Mouse (Mus musculus): ENCODE measurements around the gene Cidec. TPM values are rescaled to one million over a fixed set of nuclear protein-coding genes. Genes with fewer than 3 reads are reported as not detected.

Gene Cidec
- polyA plus RNA-seq, 1 experiment from 2014 or later = 0.40 TPM

DNA sequence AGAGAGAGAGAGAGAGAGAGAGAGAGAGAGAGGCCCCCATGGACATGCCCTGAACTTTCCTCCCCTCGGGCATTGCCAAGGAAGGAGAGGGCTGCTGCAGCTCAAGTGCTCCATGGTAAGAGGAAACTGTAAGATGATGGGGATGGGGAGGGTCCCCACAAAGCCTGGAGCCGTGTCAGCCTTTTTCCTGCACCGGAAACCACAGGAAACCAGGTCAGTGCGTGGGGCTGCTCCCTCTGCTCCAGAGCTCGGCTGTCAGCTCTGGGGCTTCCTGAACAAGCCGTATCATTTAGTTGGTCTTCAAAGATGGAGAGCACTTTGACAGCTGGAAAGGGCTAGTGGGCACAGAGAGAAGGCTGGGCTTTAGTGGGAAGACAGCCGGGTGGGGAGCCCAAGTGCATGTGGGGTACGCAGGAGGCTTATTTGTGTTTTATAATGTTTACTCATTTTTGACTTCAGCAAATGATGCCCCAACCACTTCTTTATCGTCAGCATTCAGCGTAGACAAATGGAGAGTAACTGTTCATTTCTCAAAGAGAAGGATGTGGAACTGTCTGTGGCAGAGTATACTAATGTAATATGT is 22.5 kb upstream of the Cidec start, which contains the start of gene Il17re:
TSS of gene Il17re (plus strand) at position 533 of the 583 bp plus-strand sequence.
- Histone ChIP-seq H3K4me1 (ENCODE audit: control insufficient read depth, low read depth, low read length) (no peaks in the 10 kb centered on the region), H3K9me3 (replicated peaks; ENCODE audit: control insufficient read depth, low read length) (no peaks in the 10 kb centered on the region), H3K27ac (ENCODE audit: low read length) (no peak within 1 kb of the TSS), H3K9ac (ENCODE audit: low read depth, low read length) (no peak within 1 kb of the TSS), H3K4me2 (ENCODE audit: low read depth, low read length) (no peak within 1 kb of the TSS), H3K36me3 (ENCODE audit: control insufficient read depth, insufficient read depth) (no peaks in the 10 kb centered on the region), H3K4me3 (ENCODE audit: low read depth, low read length) (no peak within 1 kb of the TSS), H3K27me3 (ENCODE audit: control insufficient read depth, insufficient read depth, low read depth, low read length) (no peaks in the 10 kb centered on the region)
- no peak for ATAC-seq (ENCODE audit: low read depth)
- 19% methylated on average over 10 of the region's 10 CpGs for WGBS (ENCODE audit: insufficient replicate concordance)

DNA sequence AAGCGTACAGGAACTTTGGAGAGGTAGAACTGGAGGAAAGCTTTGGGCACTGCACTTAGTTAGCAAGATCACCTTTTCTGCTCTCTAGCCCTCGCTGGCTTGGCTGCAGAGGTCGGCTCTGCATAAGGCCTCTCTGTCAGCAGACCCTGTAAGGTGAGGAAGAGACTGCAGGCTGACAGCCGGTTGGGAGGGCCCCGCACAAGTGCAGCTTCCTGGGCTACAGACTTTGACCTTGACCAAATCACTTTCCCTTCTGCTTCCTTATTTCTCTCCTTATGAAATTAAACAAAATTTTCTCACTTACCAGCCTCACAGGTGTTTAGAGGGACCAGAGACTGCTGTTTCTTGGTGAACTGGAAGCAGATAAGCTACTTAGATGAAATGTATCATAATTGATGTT is 19.4 kb upstream of the Cidec start:
- WGBS (ENCODE audit: insufficient replicate concordance) = 28% methylated on average over 5 of the region's 5 CpGs
- Histone ChIP-seq H3K27ac (ENCODE audit: low read length) (no peak overlapping the region), H3K4me1 (ENCODE audit: control insufficient read depth, low read depth, low read length) (no peaks in the 10 kb centered on the region), H3K4me3 (ENCODE audit: low read depth, low read length) (no peak overlapping the region), H3K9me3 (replicated peaks; ENCODE audit: control insufficient read depth, low read length) (no peaks in the 10 kb centered on the region), H3K9ac (ENCODE audit: low read depth, low read length) (no peak overlapping the region), H3K27me3 (ENCODE audit: control insufficient read depth, insufficient read depth, low read depth, low read length) (no peaks in the 10 kb centered on the region), H3K36me3 (ENCODE audit: control insufficient read depth, insufficient read depth) (no peaks in the 10 kb centered on the region), H3K4me2 (ENCODE audit: low read depth, low read length) (no peak overlapping the region)
- ATAC-seq (ENCODE audit: low read depth) = no peak

DNA sequence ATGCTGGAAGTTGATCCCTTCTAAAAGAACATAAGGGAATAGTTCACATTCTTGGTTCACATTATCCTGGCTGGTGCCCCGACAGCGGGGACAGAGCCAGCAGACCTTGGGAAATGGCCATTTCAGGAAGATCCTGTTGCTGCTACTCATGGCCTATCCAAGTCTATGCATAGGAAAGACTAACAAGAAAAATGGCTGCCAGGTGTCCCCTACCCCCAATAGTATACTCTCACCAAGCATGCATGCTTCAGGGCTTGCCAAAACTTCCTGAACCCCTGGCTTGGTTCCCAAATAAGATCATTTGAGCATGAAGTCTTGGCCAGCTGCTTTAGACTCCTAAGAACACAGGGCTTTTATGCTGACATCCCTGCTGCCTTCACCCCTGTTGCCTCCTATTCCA is 16.3 kb upstream of the Cidec start:
- H3K27ac ChIP-seq (ENCODE audit: low read length) = no peak overlapping the region
- ATAC-seq (ENCODE audit: low read depth) = no peak
- H3K4me2 ChIP-seq (ENCODE audit: low read depth, low read length) = no peak overlapping the region
- H3K27me3 ChIP-seq (ENCODE audit: control insufficient read depth, insufficient read depth, low read depth, low read length) = no peaks in the 10 kb centered on the region
- 78% methylated on average over 2 of the region's 2 CpGs for WGBS (ENCODE audit: insufficient replicate concordance)
- H3K4me3 ChIP-seq (ENCODE audit: low read depth, low read length) = no peak overlapping the region
- H3K9me3 ChIP-seq (replicated peaks; ENCODE audit: control insufficient read depth, low read length) = no peaks in the 10 kb centered on the region
- H3K36me3 ChIP-seq (ENCODE audit: control insufficient read depth, insufficient read depth) = peaks cover 12% of the 10 kb centered on the region
- no peak overlapping the region for H3K9ac ChIP-seq (ENCODE audit: low read depth, low read length)
- no peaks in the 10 kb centered on the region for H3K4me1 ChIP-seq (ENCODE audit: control insufficient read depth, low read depth, low read length)

DNA sequence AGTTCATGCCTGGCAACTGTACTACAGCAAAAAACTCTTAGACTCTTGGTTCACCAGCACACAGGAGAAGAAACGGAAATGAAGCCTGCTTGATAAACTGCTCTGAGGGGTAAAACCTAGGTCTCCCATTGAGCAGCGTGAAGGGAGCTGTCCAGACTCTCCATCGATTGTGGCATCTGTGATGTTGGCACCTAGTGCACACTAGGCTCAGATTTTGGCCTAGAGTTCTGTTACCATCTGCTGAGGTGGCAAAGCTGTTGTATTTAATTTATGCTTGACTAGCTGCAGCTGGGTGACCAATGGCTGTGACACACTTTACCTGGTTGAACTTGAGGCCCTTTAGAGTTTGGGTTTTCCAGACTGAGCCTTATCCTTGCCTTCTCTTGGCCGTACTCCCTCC is 12.1 kb upstream of the Cidec start:
- H3K4me3 ChIP-seq (ENCODE audit: low read depth, low read length) = no peak overlapping the region
- WGBS (ENCODE audit: insufficient replicate concordance) = 73% methylated on average over 4 of the region's 4 CpGs
- peaks cover 10% of the 10 kb centered on the region for H3K4me1 ChIP-seq (ENCODE audit: control insufficient read depth, low read depth, low read length)
- no peak overlapping the region for H3K27ac ChIP-seq (ENCODE audit: low read length)
- no peaks in the 10 kb centered on the region for H3K9me3 ChIP-seq (replicated peaks; ENCODE audit: control insufficient read depth, low read length)
- H3K36me3 ChIP-seq (ENCODE audit: control insufficient read depth, insufficient read depth) = peaks cover 12% of the 10 kb centered on the region
- H3K27me3 ChIP-seq (ENCODE audit: control insufficient read depth, insufficient read depth, low read depth, low read length) = no peaks in the 10 kb centered on the region
- ATAC-seq (ENCODE audit: low read depth) = no peak
- H3K4me2 ChIP-seq (ENCODE audit: low read depth, low read length) = no peak overlapping the region
- H3K9ac ChIP-seq (ENCODE audit: low read depth, low read length) = no peak overlapping the region

DNA sequence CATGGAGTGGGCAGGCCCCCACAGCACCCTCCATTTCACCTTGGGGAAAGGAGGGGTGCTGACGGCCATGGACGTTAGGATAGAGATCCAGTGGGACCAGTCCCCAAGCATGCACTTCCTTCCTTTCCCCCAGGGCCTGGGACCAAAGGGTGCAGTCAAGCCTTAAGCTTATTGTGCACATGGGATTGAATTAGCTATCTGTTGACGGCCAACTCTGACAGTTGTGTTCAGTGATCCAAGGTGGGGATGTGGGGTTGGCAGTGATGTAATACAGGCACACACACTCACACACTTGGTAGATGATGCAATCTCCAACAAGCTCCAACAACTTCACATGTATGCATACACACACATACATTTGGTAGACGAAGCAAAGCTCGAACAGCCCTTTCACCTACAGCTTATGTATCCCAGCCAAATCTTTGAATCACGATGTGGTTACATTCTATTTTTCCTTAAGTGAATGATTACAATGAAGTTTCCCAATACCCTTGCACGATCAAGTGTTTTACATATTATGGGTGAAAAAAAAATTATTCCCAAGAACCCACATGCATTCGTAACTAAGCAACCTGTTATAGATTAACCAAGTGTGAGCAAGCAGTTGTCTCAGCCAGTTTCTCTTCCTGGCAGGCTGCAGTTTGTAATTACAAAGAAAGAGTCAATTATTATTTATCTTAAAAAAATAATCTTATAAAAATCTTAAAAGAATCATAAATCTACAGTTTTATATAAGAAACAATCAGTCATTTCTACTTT is 8.8 kb upstream of the Cidec start:
- H3K36me3 ChIP-seq (ENCODE audit: control insufficient read depth, insufficient read depth) = peaks cover 12% of the 10 kb centered on the region
- no peak overlapping the region for H3K9ac ChIP-seq (ENCODE audit: low read depth, low read length)
- no peak overlapping the region for H3K4me2 ChIP-seq (ENCODE audit: low read depth, low read length)
- no peak overlapping the region for H3K27ac ChIP-seq (ENCODE audit: low read length)
- no peak for ATAC-seq (ENCODE audit: low read depth)
- H3K4me1 ChIP-seq (ENCODE audit: control insufficient read depth, low read depth, low read length) = peaks cover 15% of the 10 kb centered on the region
- H3K9me3 ChIP-seq (replicated peaks; ENCODE audit: control insufficient read depth, low read length) = no peaks in the 10 kb centered on the region
- 80% methylated on average over 6 of the region's 8 CpGs for WGBS (ENCODE audit: insufficient replicate concordance)
- no peak overlapping the region for H3K4me3 ChIP-seq (ENCODE audit: low read depth, low read length)
- no peaks in the 10 kb centered on the region for H3K27me3 ChIP-seq (ENCODE audit: control insufficient read depth, insufficient read depth, low read depth, low read length)

DNA sequence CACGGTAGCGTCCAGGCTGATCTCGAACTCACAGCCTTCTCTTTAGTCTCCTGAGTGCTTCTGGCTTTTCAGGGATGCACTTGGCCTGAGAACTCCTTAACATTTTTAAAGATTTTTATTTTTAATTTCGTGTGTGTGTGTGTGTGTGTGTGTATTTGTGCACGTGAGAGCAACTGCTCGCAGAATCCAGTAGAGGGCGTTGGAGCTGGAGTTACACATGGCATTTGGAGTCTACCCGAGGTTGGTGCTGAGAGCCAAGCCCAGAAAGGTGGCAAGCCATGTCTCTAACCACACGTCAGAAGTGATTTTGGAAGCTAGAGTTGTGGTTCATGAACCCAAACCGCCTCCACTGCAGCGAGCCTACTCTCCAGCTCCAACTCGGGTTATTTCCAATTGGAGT is 7.5 kb upstream of the Cidec start:
- Histone ChIP-seq H3K4me3 (ENCODE audit: low read depth, low read length) (peak overlapping the region; percentile 83), H3K9ac (ENCODE audit: low read depth, low read length) (peak overlapping the region; percentile 89), H3K9me3 (replicated peaks; ENCODE audit: control insufficient read depth, low read length) (no peaks in the 10 kb centered on the region), H3K27ac (ENCODE audit: low read length) (no peak overlapping the region), H3K4me1 (ENCODE audit: control insufficient read depth, low read depth, low read length) (peaks cover 15% of the 10 kb centered on the region), H3K4me2 (ENCODE audit: low read depth, low read length) (peak overlapping the region; percentile 89), H3K27me3 (ENCODE audit: control insufficient read depth, insufficient read depth, low read depth, low read length) (no peaks in the 10 kb centered on the region), H3K36me3 (ENCODE audit: control insufficient read depth, insufficient read depth) (peaks cover 12% of the 10 kb centered on the region)
- 39% methylated on average over 12 of the region's 12 CpGs for WGBS (ENCODE audit: insufficient replicate concordance)
- ATAC-seq (ENCODE audit: low read depth) = no peak

DNA sequence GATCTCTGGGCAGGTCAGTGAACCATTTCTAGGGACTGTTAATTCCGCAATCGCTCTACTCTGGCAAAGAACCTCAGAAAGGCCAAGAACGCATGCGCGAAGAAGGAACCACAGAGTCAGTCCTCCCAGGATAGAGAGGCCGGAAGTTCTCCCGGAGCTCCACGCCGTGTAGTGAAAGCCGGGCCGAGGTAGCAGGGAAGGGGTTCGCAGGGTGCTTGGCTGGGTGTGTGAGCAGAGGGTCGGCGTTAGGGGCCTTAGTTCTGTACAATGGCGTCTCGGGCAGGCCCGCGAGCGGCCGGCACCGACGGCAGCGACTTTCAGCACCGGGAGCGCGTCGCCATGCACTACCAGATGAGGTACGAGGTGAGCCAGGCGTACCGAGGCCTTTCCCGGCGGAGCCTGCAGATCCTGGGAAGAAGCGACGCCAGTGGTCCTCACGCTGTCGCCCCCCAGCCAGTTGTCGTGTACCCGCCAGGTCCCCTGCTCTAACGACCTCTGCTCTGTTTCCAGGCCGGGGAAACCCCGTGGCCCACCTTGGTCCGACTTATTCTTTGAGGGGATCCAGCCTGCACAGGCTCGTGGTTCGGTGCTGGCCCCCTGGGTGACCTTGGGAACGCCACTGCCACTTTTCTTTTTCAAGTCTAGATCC is 7.0 kb upstream of the Cidec start, which contains the start of gene Jagn1:
TSS of gene Jagn1 (plus strand) at position 128 of the 649 bp plus-strand sequence.
- ATAC-seq (ENCODE audit: low read depth) = peak; percentile 88
- peak within 1 kb of the TSS; percentile 83 for H3K4me3 ChIP-seq (ENCODE audit: low read depth, low read length)
- H3K4me2 ChIP-seq (ENCODE audit: low read depth, low read length) = peak within 1 kb of the TSS; percentile 89
- H3K36me3 ChIP-seq (ENCODE audit: control insufficient read depth, insufficient read depth) = peaks cover 7% of the 10 kb centered on the region
- 0 out of 2 replicates have a peak within 1 kb of the TSS, but pooled peaks have one; percentile 26 for H3K27ac ChIP-seq (ENCODE audit: low read length)
- no peaks in the 10 kb centered on the region for H3K27me3 ChIP-seq (ENCODE audit: control insufficient read depth, insufficient read depth, low read depth, low read length)
- H3K9me3 ChIP-seq (replicated peaks; ENCODE audit: control insufficient read depth, low read length) = no peaks in the 10 kb centered on the region
- peak within 1 kb of the TSS; percentile 89 for H3K9ac ChIP-seq (ENCODE audit: low read depth, low read length)
- WGBS (ENCODE audit: insufficient replicate concordance) = under 1% methylated on average over 45 of the region's 45 CpGs
- peaks cover 15% of the 10 kb centered on the region for H3K4me1 ChIP-seq (ENCODE audit: control insufficient read depth, low read depth, low read length)

DNA sequence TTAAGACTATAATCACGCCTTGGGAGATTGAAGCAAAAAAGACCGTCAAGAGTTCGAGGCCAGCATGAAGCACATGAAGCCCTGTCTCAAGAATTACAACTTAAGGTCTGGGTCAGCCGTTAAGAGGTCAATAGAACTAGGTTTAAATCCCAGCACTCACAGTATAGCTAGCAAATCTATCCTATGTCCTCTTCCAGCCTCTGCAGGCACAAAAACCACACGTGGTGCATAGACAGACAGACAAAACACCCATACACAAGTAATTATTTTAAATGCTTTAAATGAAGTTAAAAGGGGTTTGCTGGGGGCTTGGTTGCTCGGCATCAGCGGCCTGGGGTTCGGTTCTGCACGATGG is 6.5 kb upstream of the Cidec start:
- H3K27me3 ChIP-seq (ENCODE audit: control insufficient read depth, insufficient read depth, low read depth, low read length) = no peaks in the 10 kb centered on the region
- H3K4me2 ChIP-seq (ENCODE audit: low read depth, low read length) = peak overlapping the region; percentile 89
- H3K9ac ChIP-seq (ENCODE audit: low read depth, low read length) = peak overlapping the region; percentile 89
- peaks cover 15% of the 10 kb centered on the region for H3K4me1 ChIP-seq (ENCODE audit: control insufficient read depth, low read depth, low read length)
- 0 out of 2 replicates have a peak overlapping the region, but pooled peaks have one; percentile 26 for H3K27ac ChIP-seq (ENCODE audit: low read length)
- ATAC-seq (ENCODE audit: low read depth) = peak; percentile 7; the same call in 1 of the 2 replicates
- peak overlapping the region; percentile 83 for H3K4me3 ChIP-seq (ENCODE audit: low read depth, low read length)
- 35% methylated on average over 9 of the region's 9 CpGs for WGBS (ENCODE audit: insufficient replicate concordance)
- H3K36me3 ChIP-seq (ENCODE audit: control insufficient read depth, insufficient read depth) = peaks cover 2% of the 10 kb centered on the region; the same call in 1 of the 2 replicates
- no peaks in the 10 kb centered on the region for H3K9me3 ChIP-seq (replicated peaks; ENCODE audit: control insufficient read depth, low read length)

Measured in liver, embryonic 16.5 days (tissue).